Mouse (Mus musculus) forebrain, embryonic 15.5 days (tissue): ENCODE results near the gene Stx3. TPM values are rescaled to one million over a fixed set of nuclear protein-coding genes. Genes with fewer than 3 reads are reported as not detected.

Source experiments
- ATAC-seq: fragments of 200-750 bp; cut with Nextera tagmentation; replicated peaks from 2 replicates; pipeline ENCODE4 v1.8.0; 2017; ENCODE audit warnings: mild to moderate bottlenecking, moderate TSS enrichment, moderate library complexity
- H3K27ac ChIP-seq: fragments of 300-500 bp; sonication (generic); replicated peaks from 2 replicates; pipeline ENCODE4 v1.5.1; 2015; ENCODE audit warnings: mild to moderate bottlenecking, inconsistent platforms
- H3K27me3 ChIP-seq: fragments of 300-500 bp; sonication (generic); 2 replicates; pipeline ENCODE4 v1.6.1; 2015; ENCODE audit warnings: inconsistent platforms
- H3K36me3 ChIP-seq: fragments of 300-500 bp; sonication (generic); 2 replicates; pipeline ENCODE4 v1.6.1; 2015; ENCODE audit warnings: mild to moderate bottlenecking, inconsistent platforms
- H3K4me1 ChIP-seq: fragments of 300-500 bp; sonication (generic); 2 replicates; pipeline ENCODE4 v1.6.1; 2015; ENCODE audit warnings: inconsistent platforms
- H3K4me2 ChIP-seq: fragments of 300-500 bp; sonication (generic); replicated peaks from 2 replicates; pipeline ENCODE4 v1.6.1; 2015; ENCODE audit warnings: mild to moderate bottlenecking, inconsistent platforms
- H3K4me3 ChIP-seq: fragments of 300-500 bp; sonication (generic); 2 replicates; pipeline ENCODE4 v1.5.1; 2015; ENCODE audit warnings: mild to moderate bottlenecking, inconsistent platforms
- H3K9ac ChIP-seq: fragments of 300-500 bp; sonication (generic); replicated peaks from 2 replicates; pipeline ENCODE4 v1.6.1; 2015; ENCODE audit warnings: mild to moderate bottlenecking, inconsistent platforms
- H3K9me3 ChIP-seq: fragments of 300-500 bp; sonication (generic); 2 replicates; pipeline ENCODE4 v1.6.1; 2016; ENCODE audit warnings: inconsistent platforms
- WGBS: fragments of 180-500 bp; shearing (Covaris S2); methylation state at CpG from one replicate; pipeline ENCODE4 v1.1.7; 2015; ENCODE audit warnings: mixed read lengths; 5-methylcytosine and 5-hydroxymethylcytosine counted together
- polyA plus RNA-seq: library from polyadenylated mRNA; unstranded; fragments of >200 nt; fragmentation: Nextera tagmentation; extraction: Ambion mirVana; gene quantifications from 2 replicates; pipeline ENCODE4 v1.2.1, GENCODE M21; 2015

Gene Stx3
- 11.8 and 13.2 TPM in 2 replicates for polyA plus RNA-seq

DNA sequence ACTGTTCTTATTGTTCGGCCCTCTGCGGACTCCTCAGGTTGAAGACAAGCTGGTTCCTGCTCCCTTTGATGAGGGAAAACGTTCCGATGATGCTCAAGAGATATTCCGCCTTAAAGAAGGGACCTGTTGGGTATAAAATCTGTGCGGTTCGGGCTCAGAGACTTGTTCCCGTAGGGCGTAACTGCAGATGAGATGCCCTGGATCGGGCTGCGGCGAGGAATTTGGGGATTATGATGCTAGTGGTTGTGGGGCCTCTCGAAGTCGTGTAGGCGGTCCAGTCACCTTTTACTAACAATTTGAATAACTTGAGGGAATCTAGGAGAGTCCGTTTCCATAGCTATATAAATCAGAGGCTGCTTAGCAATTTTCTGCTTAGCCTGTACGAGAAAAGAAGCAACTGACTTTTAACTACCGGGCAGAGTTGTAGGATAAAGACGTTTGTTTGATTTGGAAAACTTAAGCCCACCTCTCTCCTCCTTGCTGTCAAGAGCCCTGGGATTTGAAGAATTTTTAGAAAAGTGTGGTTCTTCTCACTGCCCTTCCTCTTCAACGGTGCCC is at the start of gene Stx3:
Gene Stx3 (minus strand): TSS at position 261 of the 558 bp plus-strand sequence.
- H3K4me2 ChIP-seq = peak within 1 kb of the TSS; percentile 98
- H3K27ac ChIP-seq = no peak within 1 kb of the TSS
- H3K36me3 ChIP-seq = no peaks in the 10 kb centered on the region
- no peak for ATAC-seq
- H3K9ac ChIP-seq = peak within 1 kb of the TSS; percentile 71
- under 1% methylated on average over 20 of the region's 20 CpGs for WGBS
- peaks cover 30% of the 10 kb centered on the region for H3K27me3 ChIP-seq
- H3K4me1 ChIP-seq = peaks cover 19% of the 10 kb centered on the region
- H3K4me3 ChIP-seq = peak within 1 kb of the TSS; percentile 77
- no peaks in the 10 kb centered on the region for H3K9me3 ChIP-seq

DNA sequence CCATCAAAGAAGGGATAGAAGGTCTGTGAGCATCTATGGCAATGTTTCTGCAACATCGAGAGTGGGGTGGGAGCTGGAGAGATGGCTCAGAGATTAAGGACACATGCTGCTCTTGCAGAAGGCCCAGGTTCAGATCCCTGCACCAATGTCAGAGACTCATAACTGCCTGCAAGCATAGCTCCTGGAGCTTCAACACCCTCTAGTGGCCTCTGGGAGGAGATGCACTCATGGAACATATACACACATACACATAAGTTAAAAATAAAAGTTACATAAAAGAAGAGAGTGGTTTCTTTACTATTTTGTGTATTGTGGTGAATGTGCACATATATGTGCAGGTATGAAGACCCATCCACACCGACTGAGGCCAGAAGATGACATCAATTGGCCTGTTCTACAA is 48.6 kb upstream of the Stx3 start:
- Histone ChIP-seq H3K4me2 (no peak overlapping the region), H3K27ac (no peak overlapping the region), H3K4me3 (no peak overlapping the region), H3K9ac (no peak overlapping the region), H3K27me3 (no peaks in the 10 kb centered on the region), H3K4me1 (no peaks in the 10 kb centered on the region), H3K36me3 (no peaks in the 10 kb centered on the region), H3K9me3 (no peaks in the 10 kb centered on the region)
- no peak for ATAC-seq
- WGBS = 79% methylated on average over 2 of the region's 2 CpGs

DNA sequence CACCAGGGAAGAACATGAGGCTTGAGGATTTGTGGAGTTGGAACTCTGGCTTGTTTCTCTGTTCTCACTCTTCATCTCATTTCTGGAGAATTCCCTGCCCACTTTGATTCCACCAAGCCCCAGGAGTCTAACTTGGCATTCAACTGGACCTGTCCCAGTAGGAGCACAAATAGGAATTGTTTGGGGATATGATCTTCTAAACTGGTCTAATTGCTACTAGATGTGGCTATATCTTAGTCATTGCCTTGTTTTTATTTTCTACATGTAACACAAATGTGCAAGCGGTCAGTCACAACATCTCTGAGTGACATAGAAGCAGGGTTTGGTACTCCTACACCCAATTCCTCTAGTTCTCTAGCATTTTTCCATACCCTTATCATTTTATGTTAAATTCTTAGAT is 41.8 kb upstream of the Stx3 start, which contains the start of gene Olfr1418:
Gene Olfr1418 (minus strand): TSS at position 101 of the 400 bp plus-strand sequence.
- Histone ChIP-seq H3K9ac (no peak within 1 kb of the TSS), H3K4me1 (no peaks in the 10 kb centered on the region), H3K9me3 (no peaks in the 10 kb centered on the region), H3K27me3 (no peaks in the 10 kb centered on the region), H3K36me3 (no peaks in the 10 kb centered on the region), H3K4me2 (no peak within 1 kb of the TSS), H3K27ac (no peak within 1 kb of the TSS), H3K4me3 (no peak within 1 kb of the TSS)
- ATAC-seq = no peak
- WGBS = 92% methylated on average over 1 of the region's 1 CpGs

DNA sequence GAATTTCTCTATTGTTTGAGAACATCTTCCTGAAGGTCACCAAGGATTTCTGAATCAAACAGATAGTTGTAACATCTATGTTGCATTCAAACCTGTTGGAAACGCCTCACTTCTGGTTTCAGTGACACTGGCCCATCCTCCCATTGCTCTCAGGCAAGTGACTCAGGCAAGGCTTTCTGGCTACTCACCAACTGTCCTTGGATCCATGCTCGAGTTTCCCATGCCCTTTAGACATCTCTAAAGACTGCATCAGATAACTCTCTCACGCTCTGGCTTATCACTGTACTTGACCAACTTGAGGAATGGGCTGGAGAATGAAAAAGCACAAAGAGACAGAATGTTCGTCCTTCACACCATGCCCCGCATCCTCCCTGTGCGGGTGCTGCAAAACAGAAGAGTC is 37.3 kb upstream of the Stx3 start:
- Histone ChIP-seq H3K27ac (no peak overlapping the region), H3K4me1 (no peaks in the 10 kb centered on the region), H3K4me2 (no peak overlapping the region), H3K9me3 (no peaks in the 10 kb centered on the region), H3K4me3 (no peak overlapping the region), H3K9ac (no peak overlapping the region), H3K27me3 (no peaks in the 10 kb centered on the region), H3K36me3 (no peaks in the 10 kb centered on the region)
- 81% methylated on average over 6 of the region's 6 CpGs for WGBS
- ATAC-seq = no peak

DNA sequence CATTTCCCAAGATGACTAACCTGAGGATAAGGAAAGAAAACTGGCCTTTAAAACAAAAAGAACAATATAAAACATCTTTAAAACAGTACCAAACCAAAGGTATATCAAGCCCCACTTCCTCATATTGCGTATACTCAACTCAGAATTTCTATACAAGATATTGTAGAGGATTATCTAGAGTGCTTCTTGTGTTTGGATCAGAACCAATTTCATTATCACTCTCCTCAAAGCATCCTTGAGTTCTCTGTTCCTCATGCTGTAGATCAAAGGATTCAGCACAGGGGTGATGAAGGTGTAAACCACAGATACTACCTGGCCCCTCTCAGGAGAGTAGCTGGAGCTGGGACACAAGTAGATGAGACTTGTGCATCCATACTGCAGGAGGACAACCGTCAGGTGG is 35.6 kb upstream of the Stx3 start:
- ATAC-seq = no peak
- no peaks in the 10 kb centered on the region for H3K4me1 ChIP-seq
- WGBS = 90% methylated on average over 2 of the region's 2 CpGs

DNA sequence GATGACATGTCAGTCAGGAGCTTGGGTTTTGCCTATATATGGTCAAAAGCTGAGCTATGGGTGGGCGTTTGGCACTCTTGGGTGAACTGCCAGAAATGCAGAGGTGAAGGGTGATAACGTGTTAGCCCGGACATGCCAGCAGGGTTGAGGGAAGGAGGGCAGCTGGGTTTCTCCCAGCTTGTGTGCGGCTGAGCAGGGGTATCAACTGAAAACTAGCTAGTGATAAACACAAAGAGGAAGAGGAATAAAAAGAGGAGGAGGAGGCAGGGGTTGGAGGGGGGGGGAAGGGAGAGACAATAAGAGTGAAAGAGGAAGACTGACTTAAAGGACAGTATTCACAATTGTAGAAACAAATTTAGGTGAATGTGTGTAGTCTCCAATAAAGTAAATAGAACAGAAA is 33.4 kb upstream of the Stx3 start:
- H3K4me1 ChIP-seq = no peaks in the 10 kb centered on the region
- WGBS = 70% methylated on average over 4 of the region's 4 CpGs
- no peak for ATAC-seq

More for the DNA sequence above, 35.6 kb upstream of the Stx3 start:
- Histone ChIP-seq H3K27ac (no peak overlapping the region), H3K9ac (no peak overlapping the region), H3K4me2 (no peak overlapping the region), H3K9me3 (no peaks in the 10 kb centered on the region), H3K36me3 (no peaks in the 10 kb centered on the region), H3K4me3 (no peak overlapping the region), H3K27me3 (no peaks in the 10 kb centered on the region)

DNA sequence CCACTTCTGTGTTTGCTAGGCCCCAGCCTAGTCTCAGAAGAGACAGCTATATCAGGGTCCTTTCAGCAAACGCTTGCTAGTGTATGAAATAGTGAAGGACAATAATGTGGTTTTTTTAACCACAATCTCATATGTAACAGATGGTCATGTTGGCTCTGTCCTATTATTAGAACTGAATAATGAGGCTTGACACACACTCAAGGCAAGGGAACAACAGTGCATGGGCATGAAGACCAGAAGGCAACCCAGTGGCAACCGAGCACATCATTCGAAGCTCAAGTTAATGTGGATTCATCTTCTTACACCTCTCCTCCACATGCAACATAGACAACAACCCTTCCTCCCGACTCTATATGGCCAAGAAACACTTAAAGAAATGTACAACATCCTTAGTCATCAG is 27.1 kb upstream of the Stx3 start:
- 87% methylated on average over 4 of the region's 4 CpGs for WGBS

More for the DNA sequence above, 33.4 kb upstream of the Stx3 start:
- no peaks in the 10 kb centered on the region for H3K9me3 ChIP-seq
- no peak overlapping the region for H3K4me2 ChIP-seq
- no peaks in the 10 kb centered on the region for H3K36me3 ChIP-seq
- no peak overlapping the region for H3K9ac ChIP-seq
- no peak overlapping the region for H3K4me3 ChIP-seq
- H3K27ac ChIP-seq = no peak overlapping the region
- H3K27me3 ChIP-seq = no peaks in the 10 kb centered on the region

DNA sequence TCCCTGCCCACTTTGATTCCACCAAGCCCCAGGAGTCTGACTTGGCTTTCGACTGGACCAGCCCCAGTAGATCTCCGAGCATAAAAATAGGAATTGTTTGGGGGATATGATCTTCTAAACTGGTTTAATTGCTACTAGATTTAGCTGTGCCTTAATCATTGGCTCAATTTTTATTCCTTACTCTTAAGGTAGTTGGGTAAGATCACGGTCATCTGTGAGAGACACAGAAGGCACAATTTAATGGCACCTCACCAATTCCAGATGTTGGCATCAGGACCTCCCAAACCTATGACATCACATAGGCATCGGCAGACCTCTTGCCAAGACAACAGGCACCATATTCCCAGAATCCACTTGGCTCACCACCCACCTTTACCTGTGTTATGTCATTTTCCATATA is 19.9 kb upstream of the Stx3 start, which contains the start of gene Olfr1417:
Gene Olfr1417 (minus strand): TSS at position 101 of the 400 bp plus-strand sequence.
- no peak within 1 kb of the TSS for H3K9ac ChIP-seq
- H3K27ac ChIP-seq = no peak within 1 kb of the TSS
- H3K9me3 ChIP-seq = no peaks in the 10 kb centered on the region
- no peak within 1 kb of the TSS for H3K4me3 ChIP-seq
- 91% methylated on average over 4 of the region's 4 CpGs for WGBS
- H3K4me2 ChIP-seq = no peak within 1 kb of the TSS
- no peaks in the 10 kb centered on the region for H3K36me3 ChIP-seq
- no peak for ATAC-seq
- H3K4me1 ChIP-seq = no peaks in the 10 kb centered on the region
- H3K27me3 ChIP-seq = no peaks in the 10 kb centered on the region

More for the DNA sequence above, 27.1 kb upstream of the Stx3 start:
- Histone ChIP-seq H3K27ac (no peak overlapping the region), H3K4me3 (no peak overlapping the region), H3K4me2 (no peak overlapping the region), H3K36me3 (no peaks in the 10 kb centered on the region), H3K9ac (no peak overlapping the region), H3K9me3 (no peaks in the 10 kb centered on the region), H3K27me3 (no peaks in the 10 kb centered on the region), H3K4me1 (no peaks in the 10 kb centered on the region)
- ATAC-seq = no peak

DNA sequence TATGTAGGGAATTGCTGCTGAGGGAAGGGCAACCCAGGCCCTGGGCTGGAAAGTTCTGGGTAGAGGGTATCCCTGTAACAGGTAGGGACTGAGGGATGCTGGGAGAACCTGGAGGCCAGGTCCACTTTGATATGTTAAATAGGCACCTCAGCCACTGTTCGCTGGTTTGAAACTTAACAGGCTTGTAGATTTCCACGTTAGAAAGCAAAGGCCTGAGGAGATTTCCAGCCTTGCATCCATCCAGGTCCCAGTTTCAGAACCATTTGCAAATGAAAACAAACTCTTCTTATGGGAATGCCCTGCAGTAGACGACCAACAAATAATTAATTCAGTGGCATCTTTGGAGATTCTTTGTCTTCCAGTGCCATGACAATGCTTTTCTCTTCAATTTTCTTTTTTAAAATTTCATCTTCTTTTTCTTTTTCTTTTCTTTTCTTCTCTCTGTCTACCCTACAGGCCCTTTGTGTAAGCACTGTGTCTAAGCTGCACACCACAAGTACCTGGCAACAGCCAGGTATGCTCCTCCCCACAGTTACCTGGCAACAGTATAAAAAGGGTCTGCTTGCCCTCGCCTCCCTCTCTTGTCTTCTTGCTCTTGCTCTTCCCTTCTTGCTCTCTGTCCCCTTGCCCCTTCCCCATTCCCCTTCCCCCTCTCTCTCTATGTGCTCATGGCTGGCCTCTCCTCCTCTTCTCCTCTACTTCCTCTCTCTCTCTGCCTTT is 4.3 kb upstream of the Stx3 start:
- Histone ChIP-seq H3K4me3 (no peak overlapping the region), H3K4me1 (peaks cover 13% of the 10 kb centered on the region), H3K9ac (no peak overlapping the region), H3K27me3 (peaks cover 16% of the 10 kb centered on the region), H3K4me2 (no peak overlapping the region), H3K36me3 (no peaks in the 10 kb centered on the region), H3K9me3 (no peaks in the 10 kb centered on the region), H3K27ac (no peak overlapping the region)
- no peak for ATAC-seq
- WGBS = 22% methylated on average over 4 of the region's 4 CpGs

DNA sequence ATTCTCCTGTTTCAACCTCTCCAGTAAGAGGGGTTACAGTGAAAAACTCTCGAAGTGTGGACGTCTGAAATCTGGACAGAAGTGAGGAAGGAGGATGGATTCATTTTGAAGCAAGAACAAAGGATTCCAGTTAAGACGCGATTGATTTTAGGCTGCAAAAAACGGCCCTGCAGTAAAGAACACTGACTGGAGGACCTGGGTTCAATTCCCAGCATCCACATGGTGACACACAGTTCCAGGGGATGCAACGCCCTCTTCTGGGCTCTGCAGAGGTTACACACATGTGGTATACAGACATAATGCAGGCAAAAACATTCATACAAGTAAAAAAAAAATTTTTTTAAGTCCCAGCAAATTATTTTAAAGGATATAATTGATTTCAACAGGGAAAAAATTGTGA is 1.0 kb upstream of the Stx3 start:
- Histone ChIP-seq H3K4me3 (peak overlapping the region; percentile 77), H3K4me2 (peak overlapping the region; percentile 98), H3K27ac (no peak overlapping the region), H3K4me1 (peaks cover 19% of the 10 kb centered on the region), H3K9me3 (no peaks in the 10 kb centered on the region), H3K36me3 (no peaks in the 10 kb centered on the region), H3K27me3 (peaks cover 27% of the 10 kb centered on the region), H3K9ac (no peak overlapping the region)
- 29% methylated on average over 6 of the region's 6 CpGs for WGBS
- no peak for ATAC-seq

DNA sequence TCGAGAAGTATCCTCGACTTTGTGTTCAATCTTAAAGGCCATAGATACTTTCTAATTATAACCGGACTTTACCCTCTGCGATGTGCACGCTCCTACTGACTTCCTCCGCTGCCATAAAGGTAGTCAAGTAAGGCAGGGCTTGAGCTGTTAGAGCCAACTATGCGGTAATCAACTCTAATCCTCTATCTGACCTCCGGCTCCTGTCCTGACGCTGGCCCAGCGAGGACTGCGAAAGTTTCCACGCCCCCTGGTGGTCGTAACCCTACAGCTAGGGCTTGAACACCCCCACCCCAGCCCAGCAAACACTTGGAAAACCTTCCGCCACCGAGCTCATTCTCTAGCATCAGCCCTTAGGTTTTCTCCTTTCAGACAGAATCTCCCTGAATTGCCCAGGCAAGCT is 597 bp upstream of the Stx3 start:
- Histone ChIP-seq H3K9ac (no peak overlapping the region), H3K4me2 (peak overlapping the region; percentile 98), H3K27ac (no peak overlapping the region), H3K27me3 (peaks cover 30% of the 10 kb centered on the region), H3K36me3 (no peaks in the 10 kb centered on the region), H3K4me3 (peak overlapping the region; percentile 77), H3K9me3 (no peaks in the 10 kb centered on the region), H3K4me1 (peaks cover 19% of the 10 kb centered on the region)
- WGBS = under 1% methylated on average over 15 of the region's 15 CpGs
- peak; percentile 73 for ATAC-seq

DNA sequence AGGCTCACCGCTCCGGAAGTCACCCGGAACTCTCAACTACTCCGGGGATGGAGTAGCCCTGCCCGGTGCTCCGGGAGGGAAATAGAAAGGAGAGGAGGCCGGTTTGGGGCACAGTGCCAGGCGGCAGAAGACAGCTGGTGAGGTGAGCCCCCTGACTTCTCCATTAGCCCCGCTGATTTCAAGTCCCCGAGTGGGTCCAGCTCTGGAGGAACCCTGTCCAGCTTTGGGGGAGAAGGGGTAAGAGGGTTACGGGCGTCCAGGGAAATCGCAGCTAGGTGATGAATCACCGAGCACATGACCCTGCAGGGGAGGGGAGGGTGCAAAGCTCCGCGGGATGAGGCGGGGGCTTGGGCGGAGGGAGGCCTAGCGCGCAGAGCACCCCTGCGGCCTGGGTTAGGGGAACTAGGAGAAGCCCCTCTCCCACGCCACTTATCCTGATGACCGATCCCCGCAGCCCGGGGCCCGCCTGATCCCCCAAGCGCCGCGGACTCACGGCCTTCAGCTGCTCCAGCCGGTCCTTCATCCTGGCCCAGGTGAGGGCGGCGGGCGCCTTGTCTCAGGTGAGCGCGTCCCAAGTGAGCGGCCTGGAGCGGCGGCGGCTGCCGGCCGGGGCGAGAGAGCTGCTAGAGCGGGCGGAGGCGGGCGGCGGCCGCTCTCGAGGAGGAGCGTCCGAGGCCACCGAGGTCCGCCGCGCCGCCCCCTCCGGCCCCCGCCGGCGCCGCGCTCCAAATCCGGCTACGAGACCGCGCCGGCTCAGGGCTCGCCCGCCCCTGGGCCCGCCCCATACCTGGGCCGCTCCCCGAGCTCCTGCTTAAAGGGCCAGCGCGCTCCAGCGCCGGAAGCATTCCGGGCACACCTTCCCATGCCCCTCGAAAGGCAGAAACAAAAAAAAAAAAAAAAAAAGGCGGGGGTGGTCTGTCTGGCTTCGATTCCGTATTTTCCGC is 732 bp downstream of the Stx3 start:
- under 1% methylated on average over 71 of the region's 83 CpGs for WGBS
- ATAC-seq = peak; percentile 78
- Histone ChIP-seq H3K4me3 (peak overlapping the region; percentile 77), H3K36me3 (no peaks in the 10 kb centered on the region), H3K27me3 (peaks cover 30% of the 10 kb centered on the region), H3K4me2 (peak overlapping the region; percentile 98), H3K9me3 (no peaks in the 10 kb centered on the region), H3K9ac (peak overlapping the region; percentile 71), H3K27ac (no peak overlapping the region), H3K4me1 (peaks cover 19% of the 10 kb centered on the region)
